In genomic region chr1:36042072-36042471, GRCm38 (mm10) we compare ENCODE assay signal across 16 mouse cellular contexts.
"Had no signal": no experiment of that assay in that cellular context is flagged by ENCODE, and none has a peak within 500 bp of the region (broad histone marks: within the 10 kb centered on the region; RNA-seq: fewer than 3 reads in every experiment).

No protein-coding gene starts in this region.

- H3K4me2 ChIP-seq: liver, embryonic 12.5 days; lung, embryonic 14.5 days; midbrain, embryonic 13.5 days; neural tube, embryonic 12.5 days had no signal

- H3K27ac ChIP-seq: liver, embryonic 12.5 days; liver, embryonic 14.5 days; midbrain, embryonic 10.5 days; midbrain, embryonic 13.5 days; neural tube, embryonic 12.5 days had no signal

- DNase-seq: lung, adult 18-20 months; lung, embryonic 14.5 days; lung, postnatal 10 days; right cerebral cortex, postnatal 25 days; right cerebral cortex, postnatal 4 days; spleen, adult 18-20 months; thymus, adult 18-20 months; thymus, postnatal 14 days; thymus, postnatal 36 days had no signal

- ATAC-seq: liver, embryonic 12.5 days; midbrain, embryonic 13.5 days; midbrain, embryonic 16.5 days had no signal

- H3K36me3 ChIP-seq: liver, embryonic 12.5 days; midbrain, embryonic 10.5 days; midbrain, embryonic 13.5 days; neural tube, embryonic 12.5 days had no signal

- H3K27me3 ChIP-seq: liver, embryonic 12.5 days; midbrain, embryonic 13.5 days; neural tube, embryonic 12.5 days had no signal

- H3K4me3 ChIP-seq: liver, embryonic 12.5 days; midbrain, embryonic 10.5 days; midbrain, embryonic 13.5 days; myocyte; neural tube, embryonic 12.5 days had no signal

- H3K9ac ChIP-seq: liver, embryonic 12.5 days; liver, embryonic 14.5 days; lung, embryonic 14.5 days; midbrain, embryonic 13.5 days; neural tube, embryonic 12.5 days had no signal

- H3K4me1 ChIP-seq: liver, embryonic 12.5 days; midbrain, embryonic 10.5 days; midbrain, embryonic 13.5 days; neural tube, embryonic 12.5 days had no signal
